Mouse (Mus musculus): ENCODE measurements around the gene Tac4. TPM values are rescaled to one million over a fixed set of nuclear protein-coding genes. Genes with fewer than 3 reads are reported as not detected.

Tac4 gene
- polyA plus RNA-seq, 1 experiment from 2014 or later: not detected

DNA sequence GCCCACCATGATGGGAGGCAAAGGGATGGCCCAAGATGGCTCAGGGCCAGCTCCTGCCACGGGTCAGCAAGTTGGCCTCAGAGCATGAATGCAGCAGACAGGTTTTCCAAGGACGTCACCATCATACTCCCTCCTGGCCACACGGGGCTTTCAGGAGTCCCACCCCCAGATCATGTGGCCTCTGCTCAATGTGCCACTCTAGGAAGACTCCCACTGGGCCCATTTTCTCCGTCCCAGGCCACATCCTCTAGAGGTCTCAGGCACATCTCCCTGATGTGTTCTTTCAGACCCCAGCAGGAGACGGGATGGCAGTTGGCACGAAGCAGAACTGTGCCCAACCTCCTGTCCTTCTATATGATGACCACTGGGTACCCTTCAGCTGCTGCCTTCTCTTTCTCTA is 18.7 kb upstream of the Tac4 start:
- Histone ChIP-seq H3K4me1 (replicated peaks) (no peaks in the 10 kb centered on the region), H3K4me3 (no peak overlapping the region), H3K9me3 (no peaks in the 10 kb centered on the region), H3K27me3 (no peaks in the 10 kb centered on the region), H3K9ac (no peak overlapping the region), H3K36me3 (no peaks in the 10 kb centered on the region), H3K4me2 (no peak overlapping the region), H3K27ac (replicated peaks) (no peak overlapping the region)
- 60% methylated on average over 6 of the region's 6 CpGs for WGBS
- ATAC-seq (ENCODE audit: low FRiP score, low read depth): no peak

DNA sequence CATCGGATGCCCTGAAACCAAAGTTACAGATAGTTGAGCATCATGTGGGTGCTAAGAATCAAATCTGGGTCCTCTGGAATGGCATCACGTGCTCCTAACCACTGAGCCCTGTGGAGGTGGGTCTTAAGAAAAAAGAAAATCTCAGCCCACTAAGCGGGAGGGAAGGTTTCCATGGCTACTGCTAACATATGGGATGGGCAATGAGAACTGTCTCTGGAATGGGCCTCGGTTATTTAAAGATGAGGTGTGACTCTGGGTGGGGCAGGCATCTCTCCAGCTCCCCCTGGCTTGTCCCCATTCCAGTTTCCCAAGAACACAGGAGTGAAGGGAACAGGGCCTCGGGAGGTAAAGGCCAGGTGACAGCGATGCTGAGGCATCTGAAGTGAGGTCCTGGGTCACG is 15.9 kb upstream of the Tac4 start:
- H3K9ac ChIP-seq: no peak overlapping the region
- no peak overlapping the region for H3K4me2 ChIP-seq
- no peaks in the 10 kb centered on the region for H3K9me3 ChIP-seq
- no peaks in the 10 kb centered on the region for H3K27me3 ChIP-seq
- H3K4me3 ChIP-seq: no peak overlapping the region
- 78% methylated on average over 7 of the region's 7 CpGs for WGBS
- no peaks in the 10 kb centered on the region for H3K4me1 ChIP-seq (replicated peaks)
- no peak overlapping the region for H3K27ac ChIP-seq (replicated peaks)
- H3K36me3 ChIP-seq: no peaks in the 10 kb centered on the region
- ATAC-seq (ENCODE audit: low FRiP score, low read depth): no peak

DNA sequence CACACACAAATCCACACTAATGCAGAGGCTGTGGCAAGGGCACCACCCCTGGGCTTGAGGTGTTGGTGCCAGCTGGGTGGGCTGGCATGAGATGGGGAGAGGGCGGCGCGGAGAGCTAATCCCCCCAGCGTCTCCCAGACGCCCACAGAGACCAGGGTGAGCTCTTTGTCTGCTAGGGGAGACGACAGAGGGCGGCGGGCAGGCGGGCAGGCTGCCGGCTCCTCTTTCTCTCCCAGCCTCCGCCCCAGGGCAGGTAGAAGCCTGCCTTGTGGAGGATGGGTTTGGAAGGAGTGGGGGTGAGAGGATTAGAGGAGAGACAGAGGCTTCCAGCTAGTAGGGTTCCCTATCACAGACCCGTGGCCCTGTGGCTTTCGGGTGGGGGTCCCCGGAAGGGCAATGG is 14.3 kb upstream of the Tac4 start:
- ATAC-seq (ENCODE audit: low FRiP score, low read depth): no peak
- no peaks in the 10 kb centered on the region for H3K9me3 ChIP-seq
- no peak overlapping the region for H3K27ac ChIP-seq (replicated peaks)
- no peak overlapping the region for H3K4me2 ChIP-seq
- H3K4me1 ChIP-seq (replicated peaks): no peaks in the 10 kb centered on the region
- H3K36me3 ChIP-seq: no peaks in the 10 kb centered on the region
- 45% methylated on average over 14 of the region's 14 CpGs for WGBS
- H3K9ac ChIP-seq: no peak overlapping the region
- no peak overlapping the region for H3K4me3 ChIP-seq
- no peaks in the 10 kb centered on the region for H3K27me3 ChIP-seq

DNA sequence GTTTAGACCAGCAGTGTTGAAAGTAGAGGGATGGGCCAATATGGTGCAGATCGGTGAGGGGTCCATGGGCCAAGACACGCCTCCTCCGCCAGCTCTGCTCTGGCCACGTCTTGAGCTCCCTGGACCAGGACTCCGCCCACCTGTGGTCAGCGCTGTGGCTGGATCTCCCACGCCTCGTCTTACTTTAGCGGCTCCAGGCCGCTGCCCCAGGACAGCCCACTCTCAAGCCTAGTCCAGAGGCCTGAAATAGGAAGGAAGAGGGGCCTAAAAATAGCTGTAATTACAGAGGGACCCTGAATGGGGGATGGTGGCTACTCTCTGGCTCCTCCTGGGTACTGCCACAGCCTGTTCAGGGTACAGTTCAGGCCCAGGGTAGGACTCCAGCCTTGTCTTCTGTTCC is 11.2 kb upstream of the Tac4 start:
- ATAC-seq (ENCODE audit: low FRiP score, low read depth): no peak
- Histone ChIP-seq H3K27ac (replicated peaks) (no peak overlapping the region), H3K27me3 (no peaks in the 10 kb centered on the region), H3K9ac (no peak overlapping the region), H3K4me2 (no peak overlapping the region), H3K4me3 (no peak overlapping the region), H3K4me1 (replicated peaks) (no peaks in the 10 kb centered on the region), H3K36me3 (no peaks in the 10 kb centered on the region), H3K9me3 (no peaks in the 10 kb centered on the region)
- WGBS: 61% methylated on average over 10 of the region's 10 CpGs

DNA sequence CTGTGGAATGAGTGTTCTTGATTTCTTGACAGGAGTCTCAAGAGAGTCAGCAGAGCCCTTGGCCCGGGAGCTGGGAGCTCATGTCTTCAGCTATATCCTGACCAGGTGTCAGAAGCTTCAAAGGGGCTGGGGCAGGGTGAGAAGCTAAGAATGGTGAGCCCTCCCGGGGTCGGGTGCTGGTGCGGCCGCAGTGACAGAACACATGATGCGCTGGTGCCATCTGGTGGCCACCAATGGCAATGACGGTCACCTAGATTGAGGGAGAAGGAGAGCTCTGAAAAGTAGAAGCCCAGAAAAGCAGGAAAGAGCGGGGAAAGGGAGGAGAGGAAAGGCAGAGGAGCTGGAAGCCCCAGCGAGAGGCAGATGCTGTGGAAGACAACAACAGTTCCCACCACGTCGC is 10.0 kb upstream of the Tac4 start:
- no peak overlapping the region for H3K27ac ChIP-seq (replicated peaks)
- no peak overlapping the region for H3K4me2 ChIP-seq
- H3K36me3 ChIP-seq: no peaks in the 10 kb centered on the region
- no peaks in the 10 kb centered on the region for H3K9me3 ChIP-seq
- H3K9ac ChIP-seq: no peak overlapping the region
- no peak overlapping the region for H3K4me3 ChIP-seq
- peak; percentile 33; the same call in 1 of the 2 replicates for ATAC-seq (ENCODE audit: low FRiP score, low read depth)
- no peaks in the 10 kb centered on the region for H3K27me3 ChIP-seq
- H3K4me1 ChIP-seq (replicated peaks): no peaks in the 10 kb centered on the region
- WGBS: 5% methylated on average over 11 of the region's 11 CpGs

DNA sequence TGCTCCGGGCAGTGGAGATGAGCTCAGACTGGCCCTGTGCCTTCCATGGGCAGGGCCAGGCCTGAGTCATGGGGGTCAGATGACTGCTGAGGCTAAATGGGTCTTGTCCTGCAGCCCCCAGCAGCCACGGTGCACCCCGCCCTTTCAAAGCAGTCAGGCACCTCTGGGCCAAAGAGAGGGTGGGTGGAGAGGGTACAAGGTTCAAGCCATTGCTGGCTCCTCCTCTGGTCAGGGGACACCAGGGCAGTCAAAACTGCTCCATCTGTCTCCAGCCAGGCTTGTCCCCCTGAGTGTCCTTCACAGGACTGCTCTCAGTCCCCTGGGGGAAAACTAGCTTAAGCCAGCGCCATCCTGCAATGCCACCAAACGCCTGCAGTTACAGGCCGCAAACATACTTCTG is 9.2 kb upstream of the Tac4 start:
- Histone ChIP-seq H3K4me3 (no peak overlapping the region), H3K27me3 (peaks cover under 1% of the 10 kb centered on the region; the same call in 1 of the 2 replicates), H3K9me3 (no peaks in the 10 kb centered on the region), H3K4me2 (no peak overlapping the region), H3K4me1 (replicated peaks) (no peaks in the 10 kb centered on the region), H3K9ac (no peak overlapping the region), H3K27ac (replicated peaks) (no peak overlapping the region), H3K36me3 (no peaks in the 10 kb centered on the region)
- ATAC-seq (ENCODE audit: low FRiP score, low read depth): 0 out of 2 replicates have a peak, but pooled peaks have one; percentile 4
- WGBS: 86% methylated on average over 6 of the region's 6 CpGs

DNA sequence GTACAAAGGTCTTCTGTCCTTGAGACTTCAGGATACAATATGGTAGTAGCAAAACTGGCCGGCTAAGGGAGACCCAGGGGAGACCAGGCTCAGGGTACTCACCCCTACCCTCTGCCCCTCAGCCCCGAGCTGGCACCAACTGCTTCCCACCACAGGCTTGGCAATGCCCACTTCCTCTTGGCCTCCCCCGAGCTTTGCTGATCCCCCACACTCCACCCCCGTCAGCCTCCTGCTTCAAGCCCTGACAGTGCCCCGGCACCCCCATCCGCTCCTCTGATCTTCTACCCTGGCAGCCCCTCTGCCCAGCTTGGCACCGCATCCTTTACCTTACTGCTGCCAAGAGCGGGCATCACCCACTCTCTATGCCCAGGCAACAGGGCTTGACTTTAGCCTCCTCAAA is 7.2 kb upstream of the Tac4 start:
- Histone ChIP-seq H3K4me3 (no peak overlapping the region), H3K4me2 (no peak overlapping the region), H3K4me1 (replicated peaks) (peaks cover 11% of the 10 kb centered on the region), H3K9ac (no peak overlapping the region), H3K36me3 (no peaks in the 10 kb centered on the region), H3K27ac (replicated peaks) (no peak overlapping the region), H3K9me3 (no peaks in the 10 kb centered on the region), H3K27me3 (peaks cover 4% of the 10 kb centered on the region; the same call in 1 of the 2 replicates)
- ATAC-seq (ENCODE audit: low FRiP score, low read depth): no peak
- WGBS: 66% methylated on average over 8 of the region's 8 CpGs

DNA sequence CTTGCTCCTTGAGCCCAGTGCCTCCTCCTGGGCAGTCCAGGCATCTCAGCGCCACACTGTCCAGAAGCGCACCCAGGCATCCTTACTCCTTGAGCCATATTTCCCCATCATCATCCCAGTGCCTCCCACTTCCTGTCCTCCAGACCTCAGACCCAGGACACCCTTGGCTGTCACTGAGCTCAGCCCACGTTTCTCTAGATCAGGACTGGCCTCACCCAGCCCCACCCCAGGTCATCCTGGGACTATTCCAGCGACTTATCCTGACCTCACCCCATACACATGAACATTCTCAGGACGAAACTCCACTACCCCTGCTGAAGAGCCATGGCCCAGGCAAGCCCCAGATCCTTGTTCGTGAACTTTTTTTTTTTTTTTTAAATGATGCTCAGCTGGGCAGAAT is 5.6 kb upstream of the Tac4 start:
- no peaks in the 10 kb centered on the region for H3K9me3 ChIP-seq
- WGBS: 87% methylated on average over 6 of the region's 6 CpGs
- H3K4me3 ChIP-seq: no peak overlapping the region
- H3K9ac ChIP-seq: no peak overlapping the region
- no peaks in the 10 kb centered on the region for H3K36me3 ChIP-seq
- H3K27ac ChIP-seq (replicated peaks): no peak overlapping the region
- ATAC-seq (ENCODE audit: low FRiP score, low read depth): no peak
- peaks cover 16% of the 10 kb centered on the region for H3K4me1 ChIP-seq (replicated peaks)
- no peak overlapping the region for H3K4me2 ChIP-seq
- peaks cover 4% of the 10 kb centered on the region; the same call in 1 of the 2 replicates for H3K27me3 ChIP-seq

DNA sequence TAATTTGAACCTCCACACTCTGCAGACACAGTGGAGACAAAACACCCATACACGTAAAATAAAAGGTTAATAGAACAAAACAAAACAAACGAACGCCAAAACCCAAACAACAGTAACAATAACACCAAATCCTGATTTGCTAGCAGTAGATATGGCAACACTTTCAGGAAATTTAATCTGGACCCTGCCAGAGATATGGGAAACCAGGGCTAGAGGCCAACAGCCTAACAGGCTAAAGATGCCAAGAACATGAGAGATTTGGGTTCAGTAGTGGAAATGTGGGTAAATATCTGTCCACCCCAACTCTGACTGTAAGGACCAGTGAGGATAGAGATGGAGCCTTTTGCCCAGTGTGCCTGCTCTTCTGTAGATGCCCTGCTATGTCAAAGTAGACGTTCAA is 3.4 kb upstream of the Tac4 start:
- 61% methylated on average over 4 of the region's 4 CpGs for WGBS
- Histone ChIP-seq H3K4me2 (peak overlapping the region; percentile 85), H3K4me3 (no peak overlapping the region)

DNA sequence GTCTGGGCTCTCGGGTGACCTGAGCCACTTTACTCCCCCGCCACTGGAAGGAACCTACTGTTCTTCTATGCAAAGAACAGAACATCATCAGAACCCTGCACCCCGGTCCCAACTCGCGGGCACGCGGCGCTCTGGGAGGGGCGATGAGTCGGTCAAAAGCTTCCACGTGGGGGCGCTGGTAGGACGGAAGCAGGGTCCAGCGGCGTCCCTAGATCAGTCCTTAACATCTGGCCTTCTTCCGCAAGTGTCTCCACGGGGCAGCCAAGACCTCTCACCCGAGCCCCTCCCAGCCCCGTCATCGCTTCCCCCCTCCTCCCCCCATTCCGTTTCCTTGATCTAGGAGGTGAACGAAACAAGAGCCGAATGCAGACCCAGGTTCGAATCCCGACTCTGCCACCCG is 2.8 kb upstream of the Tac4 start:
- Histone ChIP-seq H3K4me1 (replicated peaks) (peaks cover 16% of the 10 kb centered on the region), H3K4me2 (peak overlapping the region; percentile 85), H3K36me3 (no peaks in the 10 kb centered on the region), H3K9me3 (no peaks in the 10 kb centered on the region), H3K27me3 (peaks cover 4% of the 10 kb centered on the region; the same call in 1 of the 2 replicates), H3K4me3 (peak overlapping the region; percentile 47), H3K9ac (peak overlapping the region; percentile 56), H3K27ac (replicated peaks) (no peak overlapping the region; the same call in 1 of the 2 replicates)
- ATAC-seq (ENCODE audit: low FRiP score, low read depth): no peak
- under 1% methylated on average over 26 of the region's 26 CpGs for WGBS

More for the DNA sequence above, 3.4 kb upstream of the Tac4 start:
- Histone ChIP-seq H3K9me3 (no peaks in the 10 kb centered on the region), H3K4me1 (replicated peaks) (peaks cover 16% of the 10 kb centered on the region), H3K9ac (no peak overlapping the region), H3K27ac (replicated peaks) (no peak overlapping the region), H3K36me3 (no peaks in the 10 kb centered on the region), H3K27me3 (peaks cover 4% of the 10 kb centered on the region; the same call in 1 of the 2 replicates)
- no peak for ATAC-seq (ENCODE audit: low FRiP score, low read depth)

DNA sequence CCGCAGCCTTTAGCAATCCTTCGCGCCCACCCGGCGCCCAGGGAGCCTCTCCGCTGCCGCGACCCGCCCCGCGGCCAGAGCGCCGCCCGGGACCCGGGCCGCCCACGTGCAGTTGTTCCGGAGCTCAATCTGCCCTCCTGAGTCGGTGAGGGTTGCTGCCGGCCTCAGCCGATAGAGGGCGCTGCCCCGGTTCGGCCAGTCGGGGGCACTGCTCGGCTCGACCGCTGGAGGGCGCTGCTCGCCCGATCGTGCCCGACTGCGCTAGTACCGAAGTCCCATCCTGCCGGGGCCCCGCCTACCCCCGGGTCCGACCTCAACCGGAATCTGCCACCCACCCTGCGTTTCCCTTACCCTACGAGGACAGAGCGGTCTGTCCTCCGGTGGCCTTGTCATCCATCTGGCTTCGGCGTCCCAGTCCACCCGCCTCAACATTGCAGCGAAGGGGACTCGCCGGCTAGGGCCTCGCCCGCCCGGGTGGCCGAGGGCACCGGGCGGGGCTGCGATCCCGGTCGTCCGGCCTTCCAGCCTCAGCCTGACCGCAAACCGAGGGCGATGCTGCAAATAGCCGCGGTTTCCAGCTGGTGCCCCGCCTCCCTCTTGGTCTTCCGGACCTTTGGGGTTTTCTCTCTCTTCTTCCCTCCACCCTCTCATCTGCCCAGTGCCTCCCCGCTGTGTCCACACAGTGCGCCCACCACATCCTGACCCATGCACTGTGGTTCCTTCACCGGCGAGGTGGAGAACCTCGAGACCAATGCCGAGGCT is 2.1 kb upstream of the Tac4 start:
- Histone ChIP-seq H3K4me3 (peak overlapping the region; percentile 47), H3K27me3 (peaks cover 4% of the 10 kb centered on the region; the same call in 1 of the 2 replicates), H3K4me1 (replicated peaks) (peaks cover 16% of the 10 kb centered on the region), H3K4me2 (peak overlapping the region; percentile 85), H3K27ac (replicated peaks) (no peak overlapping the region; the same call in 1 of the 2 replicates), H3K9ac (peak overlapping the region; percentile 56), H3K36me3 (no peaks in the 10 kb centered on the region), H3K9me3 (no peaks in the 10 kb centered on the region)
- WGBS: under 1% methylated on average over 73 of the region's 73 CpGs
- peak; percentile 67 for ATAC-seq (ENCODE audit: low FRiP score, low read depth)

DNA sequence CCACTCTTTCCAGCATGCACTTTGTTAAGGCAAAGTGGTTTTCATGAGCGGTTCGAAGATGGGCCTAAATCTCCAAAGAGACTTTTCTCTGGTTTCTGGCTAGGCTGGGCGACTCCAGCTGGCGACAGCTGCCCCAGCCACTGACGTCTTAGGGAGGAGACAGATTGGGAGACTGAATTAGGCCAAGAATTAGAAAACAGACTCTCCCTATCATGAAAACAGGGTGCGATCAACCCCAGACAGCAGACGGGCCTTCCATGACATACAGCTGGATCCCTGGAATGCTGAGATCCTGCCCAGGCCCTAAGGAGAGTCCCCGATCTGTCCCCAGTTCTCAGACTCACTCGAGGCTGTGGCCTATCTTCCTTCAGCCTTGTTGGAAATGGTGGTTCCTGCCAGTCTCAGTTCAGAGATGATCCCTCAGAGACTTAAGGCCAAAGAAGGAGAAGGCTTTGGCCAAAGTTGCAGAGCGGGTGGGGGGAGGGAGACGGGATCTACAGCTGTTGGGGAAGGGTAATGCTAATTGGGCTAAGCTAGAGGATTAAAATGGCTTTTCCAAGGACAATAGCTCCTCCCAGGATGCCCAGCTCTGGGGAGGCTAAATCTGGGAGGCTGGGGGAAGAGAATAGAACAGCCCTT is 2.6 kb downstream of the Tac4 start:
- Histone ChIP-seq H3K27me3 (no peaks in the 10 kb centered on the region), H3K4me2 (no peak overlapping the region), H3K4me1 (replicated peaks) (peaks cover 17% of the 10 kb centered on the region), H3K9me3 (no peaks in the 10 kb centered on the region), H3K9ac (no peak overlapping the region), H3K27ac (replicated peaks) (no peak overlapping the region), H3K4me3 (no peak overlapping the region), H3K36me3 (no peaks in the 10 kb centered on the region)
- ATAC-seq (ENCODE audit: low FRiP score, low read depth): no peak
- WGBS: 26% methylated on average over 11 of the region's 11 CpGs
